Mouse (Mus musculus) heart, postnatal 0 days (tissue): ENCODE measurements around the gene Olfr418. TPM values are rescaled to one million over a fixed set of nuclear protein-coding genes. Genes with fewer than 3 reads are reported as not detected.
"Not testable (repeated sequence)": the region's sequence is repeated elsewhere in the genome, so short reads cannot be mapped to it uniquely, and the experiment has no call there.

Source experiments
- ATAC-seq: fragments of 200-750 bp; cut with Nextera tagmentation; 2 replicates; pipeline ENCODE4 v1.8.0; 2017; ENCODE audit warnings: low read depth, moderate number of reproducible peaks, moderate library complexity; ENCODE audit not compliant: insufficient read depth
- DNase-seq: peaks from one replicate; pipeline ENCODE4 v3.0.0-alpha.2; 2016; ENCODE audit warnings: low spot score
- H3K27ac ChIP-seq: fragments of 300-500 bp; sonication (generic); 2 replicates; pipeline ENCODE4 v1.5.1; 2014; ENCODE audit warnings: low read depth, mild to moderate bottlenecking
- H3K27me3 ChIP-seq: fragments of 300-500 bp; sonication (generic); 2 replicates; pipeline ENCODE4 v1.6.1; 2014; ENCODE audit warnings: low read length, mixed read lengths; ENCODE audit not compliant: control insufficient read depth, insufficient read depth
- H3K36me3 ChIP-seq: fragments of 300-500 bp; sonication (generic); replicated peaks from 2 replicates; pipeline ENCODE4 v1.6.1; 2014; ENCODE audit warnings: low read length, mixed read lengths; ENCODE audit not compliant: control insufficient read depth, insufficient read depth
- H3K4me1 ChIP-seq: fragments of 300-500 bp; sonication (generic); 2 replicates; pipeline ENCODE4 v1.6.1; 2014; ENCODE audit warnings: antibody characterized with exemption; ENCODE audit not compliant: control insufficient read depth, insufficient read depth
- H3K4me2 ChIP-seq: fragments of 300-500 bp; sonication (generic); 2 replicates; pipeline ENCODE4 v1.6.1; 2014; ENCODE audit warnings: low read depth, mild to moderate bottlenecking, low read length, moderate library complexity
- H3K4me3 ChIP-seq: fragments of 300-500 bp; sonication (generic); 2 replicates; pipeline ENCODE4 v1.5.1; 2014; ENCODE audit warnings: low read depth, low read length
- H3K9ac ChIP-seq: fragments of 300-500 bp; sonication (generic); replicated peaks from 2 replicates; pipeline ENCODE4 v1.6.1; 2014; ENCODE audit warnings: low read depth, low read length, mixed read lengths
- H3K9me3 ChIP-seq: fragments of 300-500 bp; sonication (generic); replicated peaks from 2 replicates; pipeline ENCODE4 v1.6.1; 2016; ENCODE audit warnings: low read length; ENCODE audit not compliant: control insufficient read depth
- CTCF ChIP-seq: IDR thresholded peaks from 2 replicates; pipeline ENCODE4 v1.5.1; 2016; ENCODE audit warnings: antibody characterized with exemption, control low read depth, low read depth
- EP300 ChIP-seq: IDR thresholded peaks from 2 replicates; pipeline ENCODE4 v1.6.1; 2016; ENCODE audit warnings: antibody characterized with exemption, low read depth
- WGBS: fragments of 180-500 bp; shearing (Covaris S2); extraction: QIAGEN DNeasy Blood & Tissue Kit; methylation state at CpG from one replicate; pipeline ENCODE4 v1.1.7; 2014; 5-methylcytosine and 5-hydroxymethylcytosine counted together
- polyA plus RNA-seq: library from polyadenylated mRNA; unstranded; fragments of >200 nt; fragmentation: Nextera tagmentation; extraction: Ambion mirVana; gene quantifications from 2 replicates; pipeline ENCODE4 v1.2.1, GENCODE M21; 2015
- total RNA-seq: library from RNA; depleted of rRNA; stranded (reverse); fragments of >200 nt; gene quantifications from 2 replicates; pipeline ENCODE4 v1.2.3, GENCODE M21; 2014; ENCODE audit warnings: low replicate concordance; rRNA removed

Olfr418 gene
- not detected in 2 replicates for total RNA-seq
- not detected in 2 replicates for polyA plus RNA-seq

GRCm38 (mm10) chr1:173265701-173266100 lies at the start of gene Olfr418:
Gene Olfr418, plus strand, starts transcription at chr1:173266001.
- ATAC-seq (no peak), DNase-seq (no peak)
- Histone ChIP-seq H3K36me3 (no peaks in the 10 kb centered on the region), H3K9me3 (no peaks in the 10 kb centered on the region), H3K27ac (no peak within 1 kb of the TSS), H3K4me2 (no peak within 1 kb of the TSS), H3K27me3 (no peaks in the 10 kb centered on the region), H3K4me3 (no peak within 1 kb of the TSS), H3K9ac (no peak within 1 kb of the TSS), H3K4me1 (no peaks in the 10 kb centered on the region)
- no peak for TF ChIP-seq CTCF
- TF ChIP-seq EP300, result no peak

- H3K4me3 ChIP-seq, result no peak overlapping the region
- TF ChIP-seq CTCF (no peak), EP300 (no peak)
- no peaks in the 10 kb centered on the region for H3K27me3 ChIP-seq
- no peaks in the 10 kb centered on the region for H3K4me1 ChIP-seq
- WGBS, result 67% methylated on average over 3 of the region's 3 CpGs
- H3K9ac ChIP-seq, result no peak overlapping the region
- no peaks in the 10 kb centered on the region for H3K36me3 ChIP-seq
- no peak for DNase-seq
- H3K27ac ChIP-seq, result no peak overlapping the region
- ATAC-seq, result no peak
- H3K9me3 ChIP-seq, result no peaks in the 10 kb centered on the region
- H3K4me2 ChIP-seq, result no peak overlapping the region
These were observed 49.3 kb upstream of the Olfr418 start for GRCm38 (mm10) chr1:173216481-173216880.

GRCm38 (mm10) chr1:173227081-173227480 lies 38.7 kb upstream of the Olfr418 start, which contains the start of gene Fcer1a:
Gene Fcer1a, minus strand, starts transcription at chr1:173227214.
- H3K4me1 ChIP-seq, result no peaks in the 10 kb centered on the region
- H3K4me2 ChIP-seq, result no peak within 1 kb of the TSS
- no peaks in the 10 kb centered on the region for H3K27me3 ChIP-seq
- no peaks in the 10 kb centered on the region for H3K9me3 ChIP-seq
- H3K27ac ChIP-seq, result no peak within 1 kb of the TSS
- DNase-seq (no peak), ATAC-seq (no peak)
- WGBS, result 61% methylated on average over 2 of the region's 2 CpGs
- no peak within 1 kb of the TSS for H3K9ac ChIP-seq
- TF ChIP-seq CTCF (no peak), EP300 (no peak)
- no peaks in the 10 kb centered on the region for H3K36me3 ChIP-seq
- H3K4me3 ChIP-seq, result no peak within 1 kb of the TSS

- H3K9me3 ChIP-seq, H3K9ac ChIP-seq, DNase-seq, H3K36me3 ChIP-seq, H3K4me3 ChIP-seq, H3K4me1 ChIP-seq, H3K27ac ChIP-seq, H3K27me3 ChIP-seq, ATAC-seq, H3K4me2 ChIP-seq: not testable (repeated sequence)
- WGBS, result 63% methylated on average over 1 of the region's 1 CpGs
These were observed 28.8 kb upstream of the Olfr418 start for GRCm38 (mm10) chr1:173237004-173237403.

GRCm38 (mm10) chr1:173249888-173250287 lies 15.9 kb upstream of the Olfr418 start:
- WGBS, result 75% methylated on average over 3 of the region's 3 CpGs
- no peak overlapping the region for H3K27ac ChIP-seq
- no peaks in the 10 kb centered on the region for H3K9me3 ChIP-seq
- no peak overlapping the region for H3K4me2 ChIP-seq
- H3K27me3 ChIP-seq, result no peaks in the 10 kb centered on the region
- H3K9ac ChIP-seq, result no peak overlapping the region
- no peaks in the 10 kb centered on the region for H3K4me1 ChIP-seq
- H3K36me3 ChIP-seq, result no peaks in the 10 kb centered on the region
- no peak overlapping the region for H3K4me3 ChIP-seq
- ATAC-seq (no peak), DNase-seq (no peak)
- TF ChIP-seq CTCF, result no peak

- Histone ChIP-seq H3K9ac (no peak within 1 kb of the TSS), H3K4me2 (no peak within 1 kb of the TSS), H3K4me1 (no peaks in the 10 kb centered on the region), H3K9me3 (no peaks in the 10 kb centered on the region), H3K36me3 (no peaks in the 10 kb centered on the region), H3K27me3 (no peaks in the 10 kb centered on the region), H3K27ac (no peak within 1 kb of the TSS), H3K4me3 (no peak within 1 kb of the TSS)
- no peak for TF ChIP-seq EP300
- TF ChIP-seq CTCF, result no peak
- no peak for DNase-seq
- no peak for ATAC-seq
- 52% methylated on average over 3 of the region's 3 CpGs for WGBS
These were observed 11.9 kb downstream of the Olfr418 start, which contains the start of gene Mptx2 for GRCm38 (mm10) chr1:173277677-173278076. Gene Mptx2, minus strand, starts transcription at chr1:173277777.

- WGBS, result 43% methylated on average over 3 of the region's 3 CpGs
- not testable (repeated sequence) for DNase-seq, H3K27ac ChIP-seq, H3K9ac ChIP-seq, H3K36me3 ChIP-seq, H3K27me3 ChIP-seq, ATAC-seq, H3K4me3 ChIP-seq, H3K4me1 ChIP-seq, H3K9me3 ChIP-seq, H3K4me2 ChIP-seq
These were observed 37.0 kb downstream of the Olfr418 start for GRCm38 (mm10) chr1:173302795-173303194.

- H3K36me3 ChIP-seq, H3K4me2 ChIP-seq, H3K27me3 ChIP-seq, H3K9ac ChIP-seq, ATAC-seq, H3K4me3 ChIP-seq, H3K9me3 ChIP-seq, H3K4me1 ChIP-seq, H3K27ac ChIP-seq, DNase-seq: not testable (repeated sequence)
- WGBS, result 56% methylated on average over 7 of the region's 7 CpGs
These were observed 47.8 kb downstream of the Olfr418 start for GRCm38 (mm10) chr1:173313535-173314050.
